Mouse (Mus musculus) hindbrain, embryonic 14.5 days (tissue): ENCODE data around the gene Ifna1. TPM values are rescaled to one million over a fixed set of nuclear protein-coding genes. Genes with fewer than 3 reads are reported as not detected.

ENCODE experiments used
- ATAC-seq: fragments of 200-750 bp; cut with Nextera tagmentation; 2 replicates; pipeline ENCODE4 v1.8.0; 2017; ENCODE audit warnings: moderate number of reproducible peaks, mild to moderate bottlenecking, moderate TSS enrichment, moderate library complexity; ENCODE audit not compliant: low FRiP score
- DNase-seq: peaks from one replicate; pipeline ENCODE4 v3.0.0-alpha.2; 2015; ENCODE audit warnings: low spot score
- H3K27ac ChIP-seq: fragments of 300-500 bp; sonication (generic); 2 replicates; pipeline ENCODE4 v1.5.1; 2014; ENCODE audit warnings: mild to moderate bottlenecking, moderate library complexity
- H3K27me3 ChIP-seq: fragments of 300-500 bp; sonication (generic); 2 replicates; pipeline ENCODE4 v1.6.1; 2014; ENCODE audit warnings: mild to moderate bottlenecking, low read length, mixed read lengths; ENCODE audit not compliant: control insufficient read depth, insufficient read depth
- H3K36me3 ChIP-seq: fragments of 300-500 bp; sonication (generic); replicated peaks from 2 replicates; pipeline ENCODE4 v1.6.1; 2014; ENCODE audit not compliant: control insufficient read depth, insufficient read depth
- H3K4me1 ChIP-seq: fragments of 300-500 bp; sonication (generic); replicated peaks from 2 replicates; pipeline ENCODE4 v1.6.1; 2014; ENCODE audit warnings: antibody characterized with exemption, low read length, mixed read lengths; ENCODE audit not compliant: control insufficient read depth, insufficient read depth
- H3K4me2 ChIP-seq: fragments of 300-500 bp; sonication (generic); replicated peaks from 2 replicates; pipeline ENCODE4 v1.6.1; 2014; ENCODE audit warnings: mild to moderate bottlenecking, moderate library complexity
- H3K4me3 ChIP-seq: fragments of 300-500 bp; sonication (generic); replicated peaks from 2 replicates; pipeline ENCODE4 v1.5.1; 2014; ENCODE audit warnings: mild to moderate bottlenecking, low read length
- H3K9ac ChIP-seq: fragments of 300-500 bp; sonication (generic); 2 replicates; pipeline ENCODE4 v1.6.1; 2014
- H3K9me3 ChIP-seq: fragments of 300-500 bp; sonication (generic); 2 replicates; pipeline ENCODE4 v1.6.1; 2016; ENCODE audit warnings: low read length; ENCODE audit not compliant: control insufficient read depth
- polyA plus RNA-seq: library from polyadenylated mRNA; unstranded; fragments of >200 nt; fragmentation: Nextera tagmentation; extraction: Ambion mirVana; gene quantifications from 2 replicates; pipeline ENCODE4 v1.2.1, GENCODE M21; 2014

The Ifna1 gene
- polyA plus RNA-seq, 1 experiment from 2014 or later: not detected

DNA sequence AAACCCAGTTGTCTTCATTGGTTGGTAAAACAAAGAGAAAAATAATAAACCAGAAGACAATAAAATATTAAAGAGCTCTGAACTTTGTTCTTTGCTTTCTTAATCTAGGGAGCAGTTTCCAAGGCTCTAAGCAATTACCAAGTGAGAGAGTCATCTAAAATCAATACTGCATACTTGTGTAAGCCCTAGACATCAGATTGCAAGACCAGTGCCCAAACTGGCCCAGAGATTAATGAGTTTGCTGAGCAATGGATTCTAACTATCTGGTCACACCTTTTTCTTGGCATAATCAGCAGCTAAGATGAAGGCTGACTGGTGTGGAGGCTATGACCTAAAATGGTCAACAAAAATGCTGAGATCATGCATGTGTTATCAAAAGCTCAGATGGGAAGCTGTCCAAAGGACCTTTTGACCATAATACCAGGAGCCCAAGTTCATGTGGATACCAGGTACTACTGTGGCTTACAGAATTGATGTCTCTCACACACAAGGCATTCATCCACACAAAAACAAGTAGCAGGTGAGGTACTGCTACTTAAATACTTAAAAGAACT, 43.4 kb downstream of the Ifna1 start:
- no peak for ATAC-seq
- Histone ChIP-seq H3K27ac (no peak overlapping the region), H3K9ac (no peak overlapping the region)

More for the DNA sequence above, 43.4 kb downstream of the Ifna1 start:
- DNase-seq: no peak
- no peaks in the 10 kb centered on the region for H3K36me3 ChIP-seq
- no peaks in the 10 kb centered on the region for H3K4me1 ChIP-seq
- H3K9me3 ChIP-seq: no peaks in the 10 kb centered on the region
- H3K4me3 ChIP-seq: no peak overlapping the region
- H3K4me2 ChIP-seq: no peak overlapping the region
- no peaks in the 10 kb centered on the region for H3K27me3 ChIP-seq

Other genes with a start within 250 kb of the Ifna1 start
- not detected in 2 replicates for gene Ifna12, start 246.7 kb upstream of the Ifna1 start, polyA plus RNA-seq
- not detected in 2 replicates for gene C87499, start 215.7 kb upstream of the Ifna1 start, polyA plus RNA-seq
- gene Ifna13, start 205.6 kb upstream of the Ifna1 start, polyA plus RNA-seq: not detected in 2 replicates
- gene Ifna16, start 173.2 kb upstream of the Ifna1 start, polyA plus RNA-seq: not detected in 2 replicates
- gene Ifna2, start 166.2 kb upstream of the Ifna1 start, polyA plus RNA-seq: not detected in 2 replicates
- gene Ifnab, start 158.7 kb upstream of the Ifna1 start, polyA plus RNA-seq: not detected in 2 replicates
- gene Gm26566, start 128.3 kb upstream of the Ifna1 start, polyA plus RNA-seq: 2.4 and 3.2 TPM in 2 replicates
- 144 and 155 TPM in 2 replicates for gene Klhl9, start 127.6 kb upstream of the Ifna1 start, polyA plus RNA-seq
- gene Gm13271, start 95.2 kb upstream of the Ifna1 start, polyA plus RNA-seq: not detected in 2 replicates
- gene Gm13283, start 90.0 kb upstream of the Ifna1 start, polyA plus RNA-seq: 0.15 TPM in 1 of 2 replicates, not detected in the other
- not detected in 2 replicates for gene Gm13290, start 76.3 kb upstream of the Ifna1 start, polyA plus RNA-seq
- gene Gm13289, start 73.2 kb upstream of the Ifna1 start, polyA plus RNA-seq: not detected in 2 replicates
- not detected in 2 replicates for gene Gm13272, start 70.2 kb upstream of the Ifna1 start, polyA plus RNA-seq
- not detected in 2 replicates for gene Ifnz, start 68.0 kb upstream of the Ifna1 start, polyA plus RNA-seq
- not detected in 2 replicates for gene Gm13276, start 64.4 kb upstream of the Ifna1 start, polyA plus RNA-seq
- not detected in 2 replicates for gene Gm13277, start 61.5 kb upstream of the Ifna1 start, polyA plus RNA-seq
- not detected in 2 replicates for gene Gm13278, start 58.5 kb upstream of the Ifna1 start, polyA plus RNA-seq
- gene Gm13275, start 55.6 kb upstream of the Ifna1 start, polyA plus RNA-seq: not detected in 2 replicates
- gene Gm13279, start 52.7 kb upstream of the Ifna1 start, polyA plus RNA-seq: not detected in 2 replicates
- gene Gm13285, start 50.4 kb upstream of the Ifna1 start, polyA plus RNA-seq: 0.16 TPM in 1 of 2 replicates, not detected in the other
- not detected in 2 replicates for gene Gm13287, start 46.8 kb upstream of the Ifna1 start, polyA plus RNA-seq
- gene Gm13288, start 44.6 kb upstream of the Ifna1 start, polyA plus RNA-seq: not detected in 2 replicates
- gene Ifna7, start 33.9 kb upstream of the Ifna1 start, polyA plus RNA-seq: not detected in 2 replicates
- not detected in 2 replicates for gene Ifna11, start 30.1 kb upstream of the Ifna1 start, polyA plus RNA-seq
- not detected in 2 replicates for gene Ifna6, start 22.7 kb upstream of the Ifna1 start, polyA plus RNA-seq
- not detected in 2 replicates for gene Ifna5, start 14.6 kb upstream of the Ifna1 start, polyA plus RNA-seq
- gene Ifna4, start 8.2 kb upstream of the Ifna1 start, polyA plus RNA-seq: not detected in 2 replicates
- not detected in 2 replicates for gene Ifne, start 30.1 kb downstream of the Ifna1 start, polyA plus RNA-seq